Mouse (Mus musculus) erythroblast, adult 5-6 weeks (primary cell): ENCODE measurements around the gene Gatc. TPM values are rescaled to one million over a fixed set of nuclear protein-coding genes. Genes with fewer than 3 reads are reported as not detected.
"Not testable (repeated sequence)": the region's sequence is repeated elsewhere in the genome, so short reads cannot be mapped to it uniquely, and the experiment has no call there.

Source experiments
- ATAC-seq: replicated peaks from 2 replicates; pipeline ENCODE4 v1.8.0; 2016; ENCODE audit warnings: moderate number of reproducible peaks, mild to moderate bottlenecking, moderate TSS enrichment, inconsistent platforms; ENCODE audit not compliant: poor library complexity, low FRiP score, severe bottlenecking
- total RNA-seq, 2 experiments: library from RNA; stranded (forward) in 1 of 2; stranded (reverse) in 1 of 2; fragments of 150-400 nt in 1 of 2; fragments of 200-764, 138-1000 nt in 1 of 2; gene quantifications; 2 replicates each; pipeline versions ENCODE4 v1.2.3 to v1.2.4; 2015 to 2017; ENCODE audit warnings: low replicate concordance in 2 of 2

The Gatc gene
- total RNA-seq, 2 experiments from 2014 or later, result 4.1 to 18.4 TPM

DNA sequence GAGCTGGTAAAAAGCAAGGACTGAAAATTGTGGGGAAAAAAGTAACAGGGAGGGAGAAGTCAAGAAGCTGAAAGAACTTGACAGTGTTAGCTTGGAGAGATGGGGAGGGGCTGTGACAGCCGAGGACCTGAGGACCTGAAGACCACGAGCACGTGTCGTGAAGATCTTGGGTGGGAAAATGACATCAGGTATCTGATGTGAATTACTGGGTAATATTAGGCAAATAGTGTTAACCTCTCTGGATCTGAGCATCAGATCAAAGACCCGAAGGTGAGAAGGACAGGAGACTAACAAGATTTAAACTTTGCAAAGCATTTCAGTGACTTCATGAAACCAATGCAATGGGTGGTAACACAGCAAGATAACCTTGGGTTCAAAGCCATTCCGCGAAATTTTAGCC, 971 bp downstream of the Gatc start:
- no peak for ATAC-seq

DNA sequence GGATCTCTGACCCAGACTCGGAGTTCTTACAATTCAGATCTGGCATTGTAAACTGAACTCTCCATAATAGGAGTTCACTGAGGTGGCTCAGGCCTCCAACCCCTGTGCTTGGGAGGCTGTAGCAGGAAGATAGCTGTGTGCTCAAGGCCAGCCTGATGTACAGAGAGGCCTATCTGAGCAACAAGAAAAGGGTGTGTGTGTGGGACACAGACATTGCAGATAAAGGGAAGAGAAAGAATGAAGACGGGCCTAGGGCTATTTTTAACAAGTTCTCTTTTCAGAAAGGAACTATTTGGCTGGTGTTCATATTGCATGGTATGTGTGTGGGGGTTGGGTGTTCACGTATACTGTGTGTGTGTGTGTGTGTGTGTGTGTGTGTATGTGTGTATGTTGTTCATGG, 7.4 kb downstream of the Gatc start:
- ATAC-seq, result peak; percentile 86

DNA sequence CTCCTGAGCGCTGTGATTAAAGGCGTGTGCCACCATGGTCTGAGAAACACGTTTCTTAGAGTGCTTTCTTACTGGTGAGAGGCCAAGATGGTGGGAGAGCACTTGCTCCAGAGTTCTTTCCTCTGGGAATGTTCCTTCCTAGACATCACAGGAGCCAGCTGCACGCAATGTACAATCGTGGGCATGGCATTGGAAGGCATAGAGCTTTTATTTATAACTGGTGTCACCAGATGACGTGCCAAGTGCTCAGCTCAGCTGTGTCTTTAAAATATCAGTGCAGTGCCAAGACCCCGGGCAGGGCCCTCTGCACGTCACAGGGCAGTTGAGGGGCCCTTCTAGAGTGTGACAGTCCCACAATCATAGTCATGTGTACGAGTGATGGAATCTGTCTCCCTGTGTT, 10.0 kb downstream of the Gatc start:
- ATAC-seq, result no peak

DNA sequence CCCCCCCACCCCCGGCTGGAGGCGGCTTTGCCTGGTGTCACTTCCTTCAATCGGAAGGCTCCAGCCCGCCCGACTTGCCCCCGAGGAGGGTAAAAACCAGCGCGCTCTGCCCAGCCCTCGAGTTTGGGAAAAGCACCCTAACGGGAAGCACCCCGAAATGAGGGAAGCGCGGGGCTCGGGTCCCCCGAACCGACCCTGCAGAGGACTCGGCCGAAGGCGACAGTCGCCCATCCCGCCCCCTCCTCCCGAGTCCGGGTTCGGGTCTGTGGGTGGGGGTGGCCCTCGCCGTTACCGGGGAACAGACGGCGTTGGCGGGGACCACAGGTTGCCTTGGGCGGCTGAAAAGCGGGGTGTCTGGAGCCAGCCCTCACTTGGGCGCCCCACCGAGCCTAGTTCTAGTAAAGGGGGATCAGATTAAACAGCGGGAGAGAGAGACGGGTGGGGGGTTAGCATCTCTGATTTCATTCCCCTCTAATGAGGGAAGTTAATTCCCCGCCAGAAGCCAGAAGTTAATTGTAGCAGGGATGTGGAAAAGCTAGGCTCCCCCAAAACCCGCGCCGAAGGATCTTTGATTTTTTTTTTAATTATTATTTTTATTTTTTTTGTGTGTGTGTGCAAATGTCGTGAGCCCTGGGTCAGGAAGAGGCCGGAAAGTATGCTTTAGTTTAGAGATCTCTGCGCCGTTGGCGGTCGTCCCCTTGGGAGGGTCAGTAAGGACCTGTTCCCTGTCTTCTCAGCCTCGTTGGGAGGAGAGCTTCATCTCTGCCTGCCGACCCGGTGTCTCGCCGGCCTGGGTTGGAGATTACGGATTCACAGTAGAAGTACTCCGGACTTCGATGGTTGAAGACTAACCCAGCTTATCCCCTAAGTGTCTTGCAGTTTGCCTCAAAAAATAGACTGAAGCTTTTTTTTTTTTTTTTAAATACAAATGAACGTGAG, 13.1 kb downstream of the Gatc start:
- ATAC-seq, result 0 out of 2 replicates have a peak, but pooled peaks have one; percentile 29

DNA sequence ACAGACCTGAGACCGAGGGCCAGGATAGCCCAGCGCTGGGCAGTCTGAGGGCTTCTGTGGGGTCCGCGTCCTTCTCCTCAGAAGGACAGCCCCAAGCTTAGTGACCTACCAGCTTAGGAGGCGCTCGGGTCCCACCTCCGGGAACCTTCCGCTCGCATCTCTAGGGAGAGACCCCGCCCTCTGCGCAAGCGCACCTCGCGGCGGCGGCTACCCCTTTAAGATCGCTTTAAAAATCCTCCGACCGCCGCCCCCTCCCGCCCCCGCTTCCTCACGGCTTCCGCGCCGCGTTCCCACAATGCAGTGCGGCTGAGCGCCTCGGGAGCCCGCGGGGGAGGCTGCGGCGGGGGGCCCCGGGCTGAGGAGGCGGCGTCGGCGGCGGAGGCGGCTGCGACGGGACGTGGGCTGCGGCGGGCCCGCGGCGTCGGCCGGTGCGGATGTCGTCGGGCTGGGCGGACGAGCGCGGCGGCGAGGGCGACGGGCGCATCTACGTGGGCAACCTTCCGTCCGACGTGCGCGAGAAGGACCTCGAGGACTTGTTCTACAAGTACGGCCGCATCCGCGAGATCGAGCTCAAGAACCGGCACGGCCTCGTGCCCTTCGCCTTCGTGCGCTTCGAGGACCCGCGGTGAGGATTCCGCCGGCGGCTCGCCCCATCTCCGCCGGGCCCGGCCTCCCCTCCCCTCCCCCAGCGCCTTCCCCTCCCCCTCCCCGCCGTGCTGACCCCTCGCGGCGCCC, 13.9 kb downstream of the Gatc start, which contains the start of gene Srsf9:
Srsf9 (plus strand) TSS at position 303 of the 735 bp plus-strand sequence.
- peak; percentile 87 for ATAC-seq

DNA sequence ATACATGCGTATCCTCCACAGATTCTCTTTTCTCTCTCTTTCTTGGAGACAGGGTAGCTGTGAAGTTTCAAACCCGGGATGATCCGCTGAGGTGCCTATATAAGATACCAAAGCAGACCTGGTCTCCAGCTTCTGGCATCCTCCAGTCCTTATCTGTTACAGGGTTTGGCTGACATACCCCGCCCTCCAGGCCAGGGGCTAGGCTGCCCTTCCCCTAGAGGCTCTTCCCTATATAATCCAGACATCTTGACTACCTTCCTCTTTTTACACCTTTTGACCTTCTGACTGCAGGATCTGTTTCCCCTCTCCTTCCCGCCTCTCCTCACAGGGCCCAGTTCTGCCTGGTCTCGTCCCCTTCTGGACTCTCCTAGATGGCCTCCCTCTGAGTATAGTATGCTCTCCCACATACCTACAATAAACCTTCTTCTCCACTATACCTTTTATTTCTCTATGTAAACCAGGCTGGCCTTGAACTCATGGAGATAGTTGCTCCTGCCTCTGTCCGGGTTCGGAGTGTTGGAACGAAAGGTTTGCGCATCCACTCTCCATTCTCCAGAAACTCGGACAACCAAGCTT, 14.6 kb downstream of the Gatc start:
- ATAC-seq, result peak; percentile 80

DNA sequence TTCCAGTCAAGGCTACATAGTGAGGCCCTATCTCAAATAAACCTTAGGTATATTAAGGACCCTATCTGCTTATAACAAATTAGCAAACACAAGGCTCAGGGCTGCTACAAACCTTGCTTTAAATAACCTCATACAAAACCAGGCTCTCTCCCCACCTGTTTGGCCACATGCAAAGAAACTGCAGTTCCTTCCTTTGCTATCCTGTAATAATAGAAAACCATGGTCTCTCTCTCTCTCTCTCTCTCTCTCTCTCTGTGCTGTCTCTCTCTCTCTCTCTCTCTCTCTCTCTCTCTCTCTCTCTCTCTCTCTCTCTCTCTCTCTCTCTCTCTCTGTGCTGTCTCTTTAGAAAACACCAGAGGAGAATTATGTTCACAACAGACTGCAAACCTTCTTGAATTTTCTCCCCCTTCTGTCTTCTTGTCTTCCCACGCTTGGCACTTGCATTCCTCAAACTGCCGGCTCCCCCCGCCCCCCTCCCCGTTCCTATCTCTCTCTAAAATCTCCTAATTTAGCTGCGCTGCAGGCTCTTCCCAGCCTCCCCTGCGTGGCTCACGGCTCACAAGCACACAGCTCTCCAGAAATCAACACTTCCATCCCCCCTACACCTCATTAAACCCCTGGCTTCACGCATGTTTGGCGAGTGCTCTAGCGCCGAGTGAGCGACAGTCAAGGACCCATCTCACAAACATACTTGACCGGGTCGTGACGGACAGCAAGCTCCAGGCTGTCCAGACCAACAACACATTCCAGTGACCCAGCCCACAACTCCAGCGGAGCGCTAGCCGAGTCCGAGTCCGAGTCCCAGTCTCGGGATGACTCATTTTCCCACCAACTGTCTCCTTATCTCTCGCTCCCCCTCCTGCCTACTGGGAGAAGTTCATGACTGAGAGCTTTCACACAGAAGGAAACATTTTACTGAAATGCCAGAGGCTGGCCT, 21.7 kb downstream of the Gatc start:
- peak; percentile 84 for ATAC-seq

DNA sequence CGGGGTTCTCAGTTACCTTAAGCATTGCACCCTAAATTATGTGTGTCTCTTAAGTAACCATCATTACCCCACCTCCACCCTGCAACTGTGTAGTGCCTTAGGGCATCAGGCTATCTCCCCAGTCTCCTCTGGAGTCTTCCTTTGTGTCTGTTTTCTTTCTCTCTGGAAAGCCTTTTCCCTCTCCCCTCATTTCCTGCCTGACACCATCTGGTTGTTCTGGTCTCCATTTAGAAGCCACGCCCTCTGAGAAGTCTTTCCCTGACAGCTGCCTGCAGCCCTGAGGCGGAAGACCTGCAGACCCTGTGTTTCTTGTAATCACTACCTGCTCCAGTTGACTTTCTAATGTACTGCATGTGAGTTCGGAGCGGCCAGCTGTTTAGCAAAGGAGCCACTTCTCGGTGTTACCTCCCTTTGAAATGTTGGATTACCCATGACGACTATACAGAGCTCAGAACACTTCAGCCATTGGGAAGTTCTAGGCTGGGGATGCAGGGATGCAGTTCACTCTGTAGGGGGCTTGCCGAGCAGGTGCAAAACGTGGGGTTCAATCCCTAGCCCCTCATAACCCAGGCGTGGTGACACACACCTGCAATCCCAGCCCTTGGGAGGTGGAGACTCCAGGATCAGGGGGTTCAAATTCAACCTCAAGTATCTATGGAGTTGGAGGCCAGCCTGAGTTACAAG, 23.2 kb downstream of the Gatc start:
- ATAC-seq, result no peak

DNA sequence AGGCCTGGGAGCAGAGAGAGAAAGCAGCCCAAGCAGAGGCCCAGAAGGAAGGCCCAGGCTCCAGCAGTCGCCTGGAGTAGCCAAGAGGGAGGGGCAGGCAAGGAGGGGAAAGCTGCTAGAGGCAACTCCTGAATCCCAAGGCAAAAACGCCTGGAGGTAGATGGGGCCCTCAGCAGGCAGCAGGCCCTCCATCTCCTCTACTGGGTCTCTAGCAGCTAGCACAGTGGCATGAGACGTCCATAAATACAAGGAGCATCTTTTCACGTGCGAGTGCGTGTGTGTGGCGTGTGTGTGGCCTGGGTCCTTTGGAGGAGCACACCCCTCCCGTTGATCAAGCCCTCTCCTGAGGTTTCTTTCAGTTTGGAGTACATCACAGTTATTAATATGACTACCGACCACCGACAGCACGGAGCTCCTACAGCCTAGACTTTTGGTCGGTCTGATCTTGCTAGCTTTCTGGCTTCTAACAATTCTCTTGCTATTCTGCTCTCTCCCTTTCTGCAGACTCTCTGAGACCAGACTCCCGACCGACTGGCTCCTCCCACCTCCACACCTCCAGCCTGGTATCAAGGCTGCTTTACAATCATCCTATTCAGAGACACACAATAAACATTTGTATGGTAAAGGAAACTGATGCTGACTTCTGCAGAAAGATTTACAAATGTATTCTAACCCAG, 23.9 kb downstream of the Gatc start:
- ATAC-seq, result no peak

DNA sequence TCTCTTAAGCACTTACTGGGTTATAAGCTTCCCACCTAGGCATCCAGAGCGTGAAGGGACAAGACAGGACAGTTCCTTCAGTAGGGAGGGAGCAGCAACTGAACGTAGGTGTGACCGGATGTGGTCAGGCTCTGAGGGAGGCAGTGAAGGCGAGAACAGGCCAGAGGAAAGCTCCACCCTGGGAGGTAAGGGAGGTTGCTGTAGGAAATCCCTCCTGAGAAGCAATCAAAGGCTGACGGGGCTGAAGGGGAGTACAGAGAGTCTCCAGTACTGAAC, 27.4 kb downstream of the Gatc start:
- peak; percentile 16 for ATAC-seq

DNA sequence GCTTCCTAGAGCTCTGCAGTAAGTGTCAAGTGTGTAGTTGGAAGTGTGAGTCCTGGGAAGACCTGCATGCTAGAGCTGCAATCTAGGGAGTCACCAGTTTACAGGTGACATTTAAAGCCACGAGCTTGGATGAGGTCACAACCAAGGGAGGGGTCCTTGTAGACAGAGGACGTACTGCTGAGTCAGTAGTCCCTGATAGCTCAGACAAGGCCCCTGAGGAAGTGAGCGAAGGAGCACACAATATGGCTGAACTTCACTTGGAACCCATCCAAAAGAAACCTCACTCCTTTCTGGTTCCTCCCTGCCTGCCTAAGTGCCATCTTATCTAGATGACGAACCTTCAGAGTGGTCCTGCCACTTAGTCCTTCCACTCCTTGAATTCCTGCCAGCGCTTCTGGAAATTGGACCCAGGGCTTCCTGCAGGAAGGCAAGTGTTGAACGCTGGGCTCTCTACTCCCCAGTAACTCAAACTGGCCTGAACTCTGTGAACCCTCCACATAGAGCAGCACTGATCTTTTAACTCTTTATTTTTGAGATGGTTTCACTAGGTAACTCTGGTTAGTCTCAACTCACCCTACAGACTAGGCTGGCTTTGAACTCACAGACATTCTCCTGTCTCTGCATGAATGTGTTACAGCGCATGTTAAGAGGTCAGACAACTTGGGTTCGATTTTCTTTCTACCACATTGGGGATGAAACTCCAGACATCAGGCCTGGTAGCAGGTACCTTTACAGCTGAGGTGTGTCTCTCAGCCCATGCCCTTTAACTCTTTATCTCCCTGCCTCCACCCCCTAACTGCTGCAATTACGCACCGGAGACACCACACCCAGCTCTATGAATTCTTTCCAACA, 27.9 kb downstream of the Gatc start:
- peak; percentile 81 for ATAC-seq

DNA sequence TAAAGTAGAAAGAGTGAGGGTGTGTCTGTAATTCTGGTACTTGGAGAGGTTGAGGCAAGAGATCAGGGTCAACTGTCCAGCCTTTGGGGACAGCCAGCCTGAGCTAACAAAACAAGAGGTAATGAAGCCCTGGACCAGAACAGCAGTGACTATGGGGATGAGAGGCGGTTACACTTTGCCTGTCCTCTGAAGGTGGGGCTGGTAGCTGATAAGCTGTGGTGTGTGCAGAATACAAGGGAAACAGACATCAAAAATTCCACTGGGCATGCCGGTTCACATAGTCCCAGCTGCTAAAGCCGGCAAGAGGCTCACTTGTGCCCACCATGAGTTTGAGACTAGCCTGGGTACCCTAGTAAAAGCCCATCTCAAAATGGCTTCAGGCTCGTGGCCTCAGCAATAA, 28.6 kb downstream of the Gatc start:
- ATAC-seq, result peak; percentile 59

DNA sequence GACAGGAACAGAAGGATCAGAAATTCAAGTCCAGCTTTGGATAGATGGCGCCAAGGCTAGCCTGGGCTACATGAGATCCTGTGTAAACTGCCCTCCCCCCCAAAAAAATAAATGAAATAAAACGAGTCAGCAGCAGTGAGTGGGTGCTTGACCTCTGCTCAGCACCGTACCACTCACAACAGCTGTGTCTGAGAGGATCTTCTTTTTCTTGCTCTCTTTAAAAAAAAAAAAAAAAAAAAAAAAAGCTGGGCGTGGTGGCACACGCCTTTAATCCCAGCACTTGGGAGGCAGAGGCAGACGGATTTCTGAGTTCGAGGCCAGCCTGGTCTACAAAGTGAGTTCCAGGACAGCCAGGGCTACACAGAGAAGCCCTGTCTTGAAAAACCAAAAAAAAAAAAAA, 38.8 kb downstream of the Gatc start:
- ATAC-seq, result not testable (repeated sequence)

DNA sequence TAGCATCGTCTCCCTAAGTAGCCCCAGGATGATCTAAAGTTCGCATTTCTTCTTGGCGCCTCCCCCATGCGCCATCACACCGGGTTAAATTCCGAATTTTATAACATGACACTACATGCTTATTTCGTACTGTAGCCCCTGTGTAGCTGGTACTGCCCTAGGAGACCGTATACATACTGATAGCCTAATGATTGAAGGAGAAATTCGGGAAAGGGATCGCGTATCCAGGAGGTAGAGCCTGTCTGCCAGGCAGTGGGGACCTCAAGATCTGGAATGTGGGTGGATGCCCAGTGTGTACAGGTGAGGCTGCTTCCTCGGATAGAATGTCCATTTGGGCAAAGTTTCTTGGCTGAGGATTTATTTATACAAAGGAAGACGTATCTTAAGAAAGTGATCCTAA, 39.4 kb downstream of the Gatc start:
- ATAC-seq, result no peak; the same call in 1 of the 2 replicates

DNA sequence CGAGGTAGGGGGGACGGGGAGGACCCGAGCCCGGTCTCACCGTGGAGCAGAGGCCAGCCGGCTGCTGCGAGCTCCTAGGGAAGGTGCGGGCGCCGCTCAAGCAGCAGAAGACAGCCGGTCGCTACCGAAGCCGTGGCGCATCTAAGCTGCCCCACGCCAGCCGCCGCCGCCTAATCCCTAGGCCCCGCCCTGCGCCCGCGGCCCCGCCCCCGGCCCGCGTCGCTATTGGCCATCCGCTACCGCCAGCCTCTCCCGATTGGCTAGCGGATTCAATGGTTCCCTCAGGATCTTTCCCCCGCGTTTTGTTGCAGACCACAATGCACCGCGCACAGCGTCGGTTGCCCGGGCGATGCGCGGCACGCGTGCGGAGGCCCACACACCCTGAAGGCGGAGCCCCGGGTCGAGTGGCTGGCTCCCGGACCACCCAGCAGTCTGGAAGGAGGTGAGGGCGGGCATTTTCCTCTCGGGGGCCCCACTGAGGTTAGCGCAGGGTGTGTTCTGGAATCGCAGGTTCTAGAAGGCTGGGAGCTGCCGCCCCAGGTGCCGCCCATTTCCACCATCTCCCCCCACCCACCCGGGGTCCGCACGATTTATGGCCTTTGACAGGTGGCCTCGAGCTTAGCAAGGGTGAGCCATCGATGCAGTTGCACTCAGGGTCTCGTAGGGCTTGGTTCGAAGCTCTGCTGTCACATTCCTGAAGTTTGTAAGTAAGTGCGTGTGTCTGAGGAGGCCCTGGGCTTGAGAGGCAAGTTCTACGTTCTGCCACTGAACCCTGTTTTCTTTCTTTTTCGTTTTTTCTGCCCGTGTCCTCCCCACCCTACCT, 40.0 kb downstream of the Gatc start, which contains the start of gene Dynll1:
Dynll1 (minus strand) TSS at position 208 of the 823 bp plus-strand sequence.
- peak; percentile 95 for ATAC-seq

DNA sequence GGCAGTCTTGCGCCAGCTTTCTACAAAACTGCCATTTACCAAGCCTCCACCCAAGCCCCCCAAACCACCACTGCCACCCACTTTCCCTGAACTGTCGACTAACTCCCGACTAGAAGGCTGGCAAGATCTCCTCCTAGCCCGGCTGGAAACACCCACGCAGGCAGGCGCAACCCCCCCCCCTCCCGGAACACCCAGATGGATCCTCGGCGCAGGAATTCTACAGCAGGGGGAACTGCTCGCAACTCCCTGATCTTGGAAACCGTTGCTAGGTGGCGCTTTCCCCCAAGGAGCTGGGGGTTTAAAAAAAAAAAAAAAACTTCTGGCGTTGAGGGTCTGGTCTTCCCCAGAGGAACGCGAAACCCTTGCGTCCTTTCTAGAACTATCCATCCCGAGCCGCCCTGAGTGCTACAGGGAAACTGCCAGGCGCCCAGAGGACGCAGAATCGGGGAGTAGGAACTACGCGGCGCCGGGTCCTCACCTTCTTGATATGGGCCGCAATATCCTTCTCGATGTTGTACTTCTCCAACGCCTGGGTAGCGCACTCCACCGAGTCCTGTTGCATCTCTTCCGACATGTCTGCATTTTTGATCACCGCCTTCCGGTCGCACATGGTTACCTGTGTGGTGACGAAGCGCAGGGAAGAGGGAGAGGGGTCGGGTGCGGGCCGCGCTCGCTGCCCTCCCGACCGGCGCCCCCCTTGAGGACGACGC, 40.8 kb downstream of the Gatc start:
- ATAC-seq, result peak; percentile 25
